Mouse (Mus musculus) heart, adult 2 months (tissue): Measurements from ENCODE around the gene Mad2l1bp.
A peak's percentile ranks its signal among the peaks of the same experiment; 100 is the strongest.

Experiments
- CTCF ChIP-seq: fragments of 200-600 bp; IDR thresholded peaks from 2 replicates; pipeline ENCODE4 v1.8.1; 2022; ENCODE audit warnings: antibody characterized with exemption, mild to moderate bottlenecking, moderate library complexity
- POLR2A ChIP-seq: fragments of 200-500 bp; IDR thresholded peaks from 2 replicates; pipeline ENCODE4 v1.6.1; 2011; ENCODE audit warnings: mild to moderate bottlenecking, low read depth, low read length, control low read depth; ENCODE audit not compliant: insufficient read depth

- TF ChIP-seq CTCF (no peak), POLR2A (peak; percentile 93)
These were observed 42.7 kb downstream of the Mad2l1bp start, which contains the start of gene Mrps18a for GRCm38 (mm10) chr17:46110402-46111289.
